Mouse (Mus musculus) cortical plate, adult 2 months (tissue): ENCODE results near the gene Gjc2.

Experiments used
- CTCF ChIP-seq: fragments of 200-500 bp; IDR thresholded peaks from 2 replicates; pipeline ENCODE4 v1.5.1; 2011; ENCODE audit warnings: mild to moderate bottlenecking, control low read depth, low read length; ENCODE audit not compliant: insufficient read depth; ENCODE audit errors: extremely low read depth
- POLR2A ChIP-seq: fragments of 200-500 bp; IDR thresholded peaks from 2 replicates; pipeline ENCODE4 v1.6.1; 2011; ENCODE audit warnings: mild to moderate bottlenecking, low read length, control low read depth; ENCODE audit not compliant: insufficient read depth; ENCODE audit errors: extremely low read depth

DNA sequence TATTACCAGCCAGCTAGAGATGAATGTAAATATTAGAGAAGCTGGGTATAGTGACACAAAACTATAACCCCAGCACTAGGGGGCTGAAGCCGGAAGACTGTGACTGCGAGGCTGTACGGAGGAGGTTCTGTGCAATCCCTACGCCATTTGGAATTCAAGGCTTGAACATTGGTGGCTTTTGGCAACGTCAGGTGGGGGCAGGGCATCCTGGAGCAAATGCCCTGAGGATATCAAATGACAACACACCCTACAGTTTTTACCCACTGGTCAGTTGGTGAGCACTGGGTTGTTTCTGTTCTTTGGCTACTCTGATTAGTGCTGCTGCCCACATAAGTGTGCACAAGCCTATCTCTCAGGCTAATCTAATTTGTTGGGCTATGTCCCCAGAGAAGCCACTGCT lies 40.1 kb downstream of the Gjc2 start:
- TF ChIP-seq CTCF (no peak), POLR2A (no peak)
